Mouse (Mus musculus) forebrain, postnatal 0 days (tissue): ENCODE data around the gene Nsmce1. TPM values are rescaled to one million over a fixed set of nuclear protein-coding genes. Genes with fewer than 3 reads are reported as not detected.

Experiments
- ATAC-seq: fragments of 200-750 bp; cut with Nextera tagmentation; 2 replicates; pipeline ENCODE4 v1.8.0; 2017; ENCODE audit warnings: mild to moderate bottlenecking, moderate library complexity
- DNase-seq: peaks from one replicate; pipeline ENCODE4 v3.0.0-alpha.2; 2015
- H3K27ac ChIP-seq: fragments of 300-500 bp; sonication (generic); 2 replicates; pipeline ENCODE4 v1.5.1; 2014; ENCODE audit warnings: low read depth, mild to moderate bottlenecking, antibody characterized with exemption, low read length, moderate library complexity, mixed read lengths
- H3K27me3 ChIP-seq: fragments of 300-500 bp; sonication (generic); 2 replicates; pipeline ENCODE4 v1.6.1; 2014; ENCODE audit warnings: mild to moderate bottlenecking, low read length, mixed read lengths; ENCODE audit not compliant: insufficient read depth
- H3K36me3 ChIP-seq: fragments of 300-500 bp; sonication (generic); 2 replicates; pipeline ENCODE4 v1.6.1; 2014; ENCODE audit warnings: mild to moderate bottlenecking, moderate library complexity; ENCODE audit not compliant: insufficient read depth
- H3K4me1 ChIP-seq: fragments of 300-500 bp; sonication (generic); 2 replicates; pipeline ENCODE4 v1.6.1; 2014; ENCODE audit warnings: antibody characterized with exemption; ENCODE audit not compliant: insufficient read depth
- H3K4me2 ChIP-seq: fragments of 300-500 bp; sonication (generic); 2 replicates; pipeline ENCODE4 v1.6.1; 2014; ENCODE audit warnings: low read depth, mild to moderate bottlenecking, moderate library complexity
- H3K4me3 ChIP-seq: fragments of 300-500 bp; sonication (generic); 2 replicates; pipeline ENCODE4 v1.5.1; 2014; ENCODE audit warnings: low read depth, low read length, mixed read lengths
- H3K9ac ChIP-seq: fragments of 300-500 bp; sonication (generic); 2 replicates; pipeline ENCODE4 v1.6.1; 2014; ENCODE audit warnings: mild to moderate bottlenecking
- H3K9me3 ChIP-seq: fragments of 300-500 bp; sonication (generic); 2 replicates; pipeline ENCODE4 v1.6.1; 2016; ENCODE audit warnings: low read length
- CTCF ChIP-seq: sonication (generic); IDR thresholded peaks from 2 replicates; pipeline ENCODE4 v1.5.1; 2016; ENCODE audit warnings: antibody characterized with exemption, control low read depth, low read depth
- WGBS: fragments of 180-500 bp; shearing (Covaris S2); extraction: QIAGEN DNeasy Blood & Tissue Kit; methylation state at CpG from one replicate; pipeline ENCODE4 v1.1.7; 2014; 5-methylcytosine and 5-hydroxymethylcytosine counted together
- polyA plus RNA-seq: library from polyadenylated mRNA; unstranded; fragments of >200 nt; fragmentation: Nextera tagmentation; extraction: Ambion mirVana; gene quantifications from 2 replicates; pipeline ENCODE4 v1.2.1, GENCODE M21; 2015
- total RNA-seq: library from RNA; depleted of rRNA; stranded (reverse); fragments of >200 nt; gene quantifications from 2 replicates; pipeline ENCODE4 v1.2.3, GENCODE M21; 2014; rRNA removed

Gene Nsmce1
- total RNA-seq (43.3 and 58.6 TPM in 2 replicates), polyA plus RNA-seq (107 and 123 TPM in 2 replicates)

GRCm38 (mm10) chr7:125490947-125491735, at the start of gene Nsmce1:
Gene Nsmce1, minus strand, starts transcription at chr7:125491596.
- Histone ChIP-seq H3K4me1 (peaks cover 16% of the 10 kb centered on the region; the same call in 1 of the 2 replicates), H3K36me3 (no peaks in the 10 kb centered on the region), H3K27ac (peak within 1 kb of the TSS; percentile 80), H3K9me3 (no peaks in the 10 kb centered on the region), H3K9ac (peak within 1 kb of the TSS; percentile 77), H3K27me3 (no peaks in the 10 kb centered on the region), H3K4me2 (peak within 1 kb of the TSS; percentile 59), H3K4me3 (peak within 1 kb of the TSS; percentile 71)
- peak; percentile 98 for DNase-seq
- under 1% methylated on average over 56 of the region's 56 CpGs for WGBS
- ATAC-seq = peak; percentile 100
- TF ChIP-seq CTCF = peak; percentile 63

- DNase-seq (no peak), ATAC-seq (no peak)
- no peaks in the 10 kb centered on the region for H3K4me1 ChIP-seq
- no peak overlapping the region for H3K27ac ChIP-seq
- no peak overlapping the region for H3K9ac ChIP-seq
- no peaks in the 10 kb centered on the region for H3K36me3 ChIP-seq
- no peaks in the 10 kb centered on the region for H3K9me3 ChIP-seq
- no peak overlapping the region for H3K4me2 ChIP-seq
- no peaks in the 10 kb centered on the region; the same call in 1 of the 2 replicates for H3K27me3 ChIP-seq
- 88% methylated on average over 1 of the region's 1 CpGs for WGBS
- TF ChIP-seq CTCF = no peak
- no peak overlapping the region for H3K4me3 ChIP-seq
These were observed 49.6 kb upstream of the Nsmce1 start for GRCm38 (mm10) chr7:125541026-125541425.

GRCm38 (mm10) chr7:125539351-125539750, 48.0 kb upstream of the Nsmce1 start:
- no peak overlapping the region for H3K9ac ChIP-seq
- no peaks in the 10 kb centered on the region for H3K4me1 ChIP-seq
- DNase-seq = no peak
- no peak for ATAC-seq
- no peak overlapping the region for H3K27ac ChIP-seq
- no peaks in the 10 kb centered on the region for H3K9me3 ChIP-seq
- H3K27me3 ChIP-seq = no peaks in the 10 kb centered on the region; the same call in 1 of the 2 replicates
- no peak overlapping the region for H3K4me2 ChIP-seq
- no peak for TF ChIP-seq CTCF
- WGBS = 78% methylated on average over 3 of the region's 3 CpGs
- no peak overlapping the region for H3K4me3 ChIP-seq
- no peaks in the 10 kb centered on the region for H3K36me3 ChIP-seq

- H3K27me3 ChIP-seq = no peaks in the 10 kb centered on the region
- H3K4me1 ChIP-seq = no peaks in the 10 kb centered on the region
- H3K36me3 ChIP-seq = no peaks in the 10 kb centered on the region
- no peak overlapping the region for H3K4me3 ChIP-seq
- H3K9me3 ChIP-seq = no peaks in the 10 kb centered on the region
- no peak overlapping the region for H3K27ac ChIP-seq
- H3K4me2 ChIP-seq = no peak overlapping the region
- no peak overlapping the region for H3K9ac ChIP-seq
- 88% methylated on average over 9 of the region's 9 CpGs for WGBS
- no peak for ATAC-seq
- no peak for TF ChIP-seq CTCF
- DNase-seq = no peak
These were observed 36.6 kb upstream of the Nsmce1 start for GRCm38 (mm10) chr7:125527901-125528580.

GRCm38 (mm10) chr7:125527186-125527585, 35.8 kb upstream of the Nsmce1 start:
- Histone ChIP-seq H3K36me3 (no peaks in the 10 kb centered on the region), H3K27me3 (no peaks in the 10 kb centered on the region), H3K4me1 (no peaks in the 10 kb centered on the region), H3K4me3 (no peak overlapping the region), H3K4me2 (no peak overlapping the region), H3K9ac (no peak overlapping the region), H3K9me3 (no peaks in the 10 kb centered on the region), H3K27ac (no peak overlapping the region)
- TF ChIP-seq CTCF = no peak
- 89% methylated on average over 6 of the region's 6 CpGs for WGBS
- no peak for ATAC-seq
- no peak for DNase-seq

GRCm38 (mm10) chr7:125523051-125523450, 31.7 kb upstream of the Nsmce1 start:
- no peaks in the 10 kb centered on the region for H3K36me3 ChIP-seq

GRCm38 (mm10) chr7:125519715-125520114, 28.3 kb upstream of the Nsmce1 start:
- DNase-seq = no peak
- Histone ChIP-seq H3K4me1 (no peaks in the 10 kb centered on the region), H3K9me3 (no peaks in the 10 kb centered on the region), H3K4me3 (no peak overlapping the region), H3K27ac (no peak overlapping the region), H3K9ac (no peak overlapping the region), H3K4me2 (no peak overlapping the region), H3K36me3 (no peaks in the 10 kb centered on the region), H3K27me3 (no peaks in the 10 kb centered on the region)
- ATAC-seq = no peak
- TF ChIP-seq CTCF = no peak
- 92% methylated on average over 3 of the region's 3 CpGs for WGBS

More at GRCm38 (mm10) chr7:125523051-125523450, 31.7 kb upstream of the Nsmce1 start:
- no peaks in the 10 kb centered on the region for H3K4me1 ChIP-seq
- WGBS = 86% methylated on average over 3 of the region's 3 CpGs
- no peak for ATAC-seq
- no peak overlapping the region for H3K4me3 ChIP-seq
- H3K27me3 ChIP-seq = no peaks in the 10 kb centered on the region
- no peaks in the 10 kb centered on the region for H3K9me3 ChIP-seq
- H3K9ac ChIP-seq = no peak overlapping the region
- H3K27ac ChIP-seq = no peak overlapping the region
- no peak for TF ChIP-seq CTCF
- H3K4me2 ChIP-seq = no peak overlapping the region
- DNase-seq = no peak
